Mouse (Mus musculus) brain, embryonic 18.5 days (tissue): ENCODE results near the gene Slc16a4.
"Not testable (repeated sequence)": the region's sequence is repeated elsewhere in the genome, so short reads cannot be mapped to it uniquely, and the experiment has no call there.

Experiments used
- DNase-seq: peaks from one replicate; pipeline ENCODE4 v3.0.0-alpha.2; 2012; ENCODE audit warnings: low read depth, low spot score

Gene Slc16a4

GRCm38 (mm10) chr3:107295672-107296360 is 4.8 kb downstream of the Slc16a4 start:
- no peak for DNase-seq

DNA sequence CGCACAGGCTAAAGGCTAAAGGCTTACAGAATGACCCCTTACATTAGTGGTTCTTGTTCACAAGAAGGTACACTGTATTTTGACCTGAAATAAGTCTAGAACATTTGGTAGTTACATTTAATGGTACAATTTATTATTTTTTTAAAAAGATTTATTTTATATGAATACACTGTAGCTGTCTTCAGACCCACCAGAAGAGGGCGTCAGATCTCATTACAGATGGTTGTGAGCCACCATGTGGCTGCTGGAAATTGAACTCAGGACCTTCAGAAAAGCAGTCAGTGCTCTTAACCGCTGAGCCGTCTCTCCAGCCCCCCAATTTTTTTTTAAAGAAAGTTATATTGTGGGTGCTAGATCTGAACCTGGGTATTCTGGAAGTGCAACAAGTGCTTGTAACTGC is 5.9 kb downstream of the Slc16a4 start:
- not testable (repeated sequence) for DNase-seq

DNA sequence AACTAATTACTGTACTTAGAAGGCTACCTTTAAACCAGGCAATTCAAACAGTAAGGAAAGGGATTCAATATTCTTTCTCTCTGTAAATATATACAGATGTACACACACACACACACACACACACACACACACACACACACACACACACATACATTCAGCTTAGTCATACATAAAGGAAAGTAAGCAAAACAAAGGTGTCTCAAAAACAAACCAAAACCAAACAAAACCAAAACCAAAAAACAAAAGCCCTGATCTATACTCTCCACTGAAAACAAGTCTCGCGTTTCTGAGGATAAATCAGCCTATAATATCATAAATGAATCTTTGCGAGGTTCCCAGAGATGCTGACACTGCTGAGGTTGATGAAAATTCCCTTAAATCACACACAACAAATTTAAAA is 26.3 kb downstream of the Slc16a4 start:
- DNase-seq: no peak

DNA sequence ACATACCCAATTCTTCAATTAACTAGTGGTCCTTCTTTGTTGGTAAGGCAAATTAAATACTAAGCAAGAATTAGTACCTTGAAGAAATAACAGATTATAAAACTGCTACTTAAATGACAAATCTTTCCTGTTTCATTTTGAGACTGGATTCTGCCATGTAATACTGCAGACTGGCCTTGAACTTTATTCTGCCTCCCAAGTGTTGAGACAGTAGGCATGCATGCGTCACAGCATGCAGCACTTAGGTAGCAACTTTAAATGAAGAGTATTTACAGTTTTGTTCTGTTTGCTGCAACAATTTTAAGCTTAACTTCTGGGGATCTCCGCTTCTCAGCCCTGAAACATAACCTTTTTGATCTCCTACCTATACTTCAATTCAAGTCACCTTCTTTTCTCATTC is 30.1 kb downstream of the Slc16a4 start:
- DNase-seq: no peak

DNA sequence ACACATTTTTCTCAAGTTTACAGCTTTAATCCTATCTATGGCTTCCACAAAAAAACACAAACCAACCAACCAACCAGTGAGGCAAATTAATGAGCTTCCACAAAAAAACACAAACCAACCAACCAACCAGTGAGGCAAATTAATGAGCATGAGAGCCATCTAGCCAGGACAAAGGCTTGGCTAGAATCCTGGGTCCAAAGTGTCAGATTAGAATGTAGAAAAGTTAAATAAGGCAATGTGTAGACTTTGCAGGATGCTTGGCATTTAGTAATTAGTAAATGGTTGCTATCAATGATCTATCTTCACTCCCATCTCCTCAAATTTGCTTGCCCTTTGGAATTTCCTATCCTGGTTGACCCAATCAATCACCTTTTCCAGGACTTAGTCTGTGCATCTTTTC is 30.7 kb downstream of the Slc16a4 start:
- DNase-seq: no peak

DNA sequence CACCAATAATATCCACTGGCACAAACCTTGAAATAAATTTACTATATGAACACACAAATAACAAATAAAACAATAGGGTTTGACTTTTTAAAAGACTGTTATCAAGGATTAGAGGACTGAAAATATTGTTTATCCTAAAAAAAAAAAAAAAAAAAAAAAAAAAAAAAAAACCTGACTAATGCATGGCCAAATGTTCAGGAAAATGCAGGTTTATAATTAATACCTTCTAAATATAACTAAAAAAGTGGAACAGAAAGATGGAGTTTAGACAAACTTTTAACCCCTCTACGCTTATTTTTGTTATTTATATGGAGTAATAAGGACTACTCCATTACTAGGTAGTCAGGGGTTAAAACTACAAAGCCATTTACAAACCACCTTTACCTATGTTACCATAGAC is 35.4 kb downstream of the Slc16a4 start:
- DNase-seq: no peak

DNA sequence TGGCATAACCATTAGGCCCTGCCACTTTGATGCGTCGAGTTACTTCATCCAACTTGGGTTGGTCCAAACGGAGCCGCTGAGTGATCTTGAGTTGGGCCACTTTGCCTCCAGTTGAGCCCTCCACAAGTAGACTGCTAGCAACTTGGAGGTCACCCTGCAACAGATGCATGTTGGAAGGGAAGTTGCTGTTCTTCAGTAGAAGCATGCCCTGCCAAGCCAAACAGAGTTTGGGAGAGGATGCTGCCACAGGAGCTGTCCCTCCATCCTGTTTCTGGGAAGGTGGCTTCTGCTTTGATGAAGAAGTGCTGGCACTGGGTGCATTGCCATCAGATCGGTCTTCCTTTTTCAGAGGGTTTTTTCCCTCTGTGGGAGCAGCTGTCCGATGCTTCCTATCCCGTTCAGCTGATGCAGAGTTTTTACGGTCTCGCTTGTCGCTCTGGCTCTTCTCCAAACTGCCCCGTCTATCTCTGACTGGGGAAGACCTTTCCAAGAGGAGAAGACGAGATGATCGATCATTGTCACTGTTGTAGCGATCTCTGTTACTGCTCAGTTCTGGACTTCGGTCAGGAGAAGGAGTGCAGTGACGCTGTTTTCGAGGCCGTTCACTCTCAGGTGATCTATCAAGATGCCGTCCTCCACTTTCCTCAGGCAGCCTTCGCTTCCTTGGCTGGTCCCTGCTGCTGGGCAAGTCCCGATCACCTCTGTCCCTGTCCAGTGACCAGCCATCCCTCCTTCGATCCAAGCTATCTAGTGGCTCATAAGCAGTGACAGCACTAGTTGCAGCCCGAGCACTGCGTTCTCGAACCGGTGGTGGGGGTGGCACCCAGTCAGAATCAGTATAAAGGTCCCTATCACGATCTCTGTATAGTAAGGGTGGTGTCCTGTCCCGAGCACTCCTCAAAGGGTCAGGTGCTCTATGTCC is 39.7 kb downstream of the Slc16a4 start:
- no peak for DNase-seq

DNA sequence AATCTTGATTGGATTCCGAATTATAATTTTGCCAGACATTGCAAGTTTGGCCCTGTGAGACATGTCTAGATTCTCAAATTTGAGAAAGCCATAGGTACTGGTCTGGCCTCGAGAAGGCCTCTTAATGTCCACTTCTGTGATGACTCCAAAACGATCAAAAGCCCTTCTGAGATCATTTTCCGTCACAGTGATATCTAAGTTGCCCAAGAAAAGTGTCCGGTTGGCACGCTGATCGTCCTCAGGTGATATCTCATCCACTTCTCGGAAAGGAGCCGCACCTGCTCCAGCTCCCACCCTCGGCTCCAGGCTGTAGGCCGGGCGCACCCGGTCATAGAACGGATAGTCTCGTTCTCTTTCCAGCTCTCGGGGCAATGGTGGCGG is 40.7 kb downstream of the Slc16a4 start:
- DNase-seq: no peak

DNA sequence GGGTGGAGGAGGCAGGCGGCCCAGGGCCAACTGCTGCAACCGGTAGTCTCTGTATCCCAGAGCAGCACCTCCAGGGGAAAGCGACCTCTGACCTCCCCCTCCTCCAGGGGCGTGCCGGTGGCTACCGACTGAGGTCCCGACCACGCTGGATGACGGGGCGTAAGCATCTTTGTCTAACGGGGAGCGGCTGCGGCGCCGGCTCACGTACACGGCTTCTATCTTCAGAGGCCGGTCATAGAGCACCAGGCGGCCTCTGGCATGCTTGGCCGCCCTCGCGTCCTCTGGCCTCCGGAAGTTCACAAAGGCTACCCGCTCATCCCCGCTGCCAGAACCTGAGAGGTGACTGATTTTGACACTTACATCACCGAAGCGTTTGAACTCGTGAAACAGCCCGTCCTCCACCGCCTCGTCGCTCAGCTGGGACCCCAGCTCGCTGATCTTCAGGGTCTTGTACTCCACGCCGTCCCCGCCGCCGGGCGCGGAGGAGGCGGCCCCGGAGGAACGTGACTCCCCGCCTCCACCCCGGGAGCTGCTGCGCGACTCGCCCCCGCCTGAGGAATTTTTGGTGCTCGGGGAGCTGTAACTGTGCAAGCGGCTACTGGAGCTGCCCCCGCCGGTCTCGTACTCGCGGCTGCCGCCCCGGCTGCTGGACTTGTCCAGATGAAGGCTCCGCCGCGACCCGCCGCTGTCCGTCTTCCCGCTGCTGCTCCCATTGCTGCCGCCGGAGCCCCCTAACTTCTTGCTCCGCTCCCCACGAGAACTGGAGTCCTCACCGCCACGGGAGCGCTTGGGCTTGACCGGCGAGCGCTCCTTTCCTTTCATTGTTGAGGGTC is 41.3 kb downstream of the Slc16a4 start:
- no peak for DNase-seq

DNA sequence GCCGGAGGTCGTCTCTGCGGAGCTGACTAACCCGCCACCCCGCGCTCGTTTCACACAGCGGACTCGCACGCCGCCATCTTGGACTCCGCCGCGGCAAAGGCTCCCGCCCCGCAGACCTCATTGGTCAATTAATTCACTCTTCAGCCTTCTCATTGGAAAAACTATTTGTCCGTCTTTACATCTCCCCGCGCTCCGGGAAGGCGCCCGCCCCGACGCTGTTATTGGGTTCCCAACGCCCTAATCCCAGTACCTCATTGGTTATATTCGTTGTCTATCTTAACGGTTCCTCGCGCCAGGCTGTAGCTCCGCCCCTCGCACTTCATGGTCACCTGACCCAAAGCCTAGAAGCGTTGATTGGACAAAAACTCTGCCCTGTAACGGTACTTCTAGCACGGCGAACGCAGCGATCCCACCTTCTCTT is 41.9 kb downstream of the Slc16a4 start:
- peak; percentile 100 for DNase-seq

DNA sequence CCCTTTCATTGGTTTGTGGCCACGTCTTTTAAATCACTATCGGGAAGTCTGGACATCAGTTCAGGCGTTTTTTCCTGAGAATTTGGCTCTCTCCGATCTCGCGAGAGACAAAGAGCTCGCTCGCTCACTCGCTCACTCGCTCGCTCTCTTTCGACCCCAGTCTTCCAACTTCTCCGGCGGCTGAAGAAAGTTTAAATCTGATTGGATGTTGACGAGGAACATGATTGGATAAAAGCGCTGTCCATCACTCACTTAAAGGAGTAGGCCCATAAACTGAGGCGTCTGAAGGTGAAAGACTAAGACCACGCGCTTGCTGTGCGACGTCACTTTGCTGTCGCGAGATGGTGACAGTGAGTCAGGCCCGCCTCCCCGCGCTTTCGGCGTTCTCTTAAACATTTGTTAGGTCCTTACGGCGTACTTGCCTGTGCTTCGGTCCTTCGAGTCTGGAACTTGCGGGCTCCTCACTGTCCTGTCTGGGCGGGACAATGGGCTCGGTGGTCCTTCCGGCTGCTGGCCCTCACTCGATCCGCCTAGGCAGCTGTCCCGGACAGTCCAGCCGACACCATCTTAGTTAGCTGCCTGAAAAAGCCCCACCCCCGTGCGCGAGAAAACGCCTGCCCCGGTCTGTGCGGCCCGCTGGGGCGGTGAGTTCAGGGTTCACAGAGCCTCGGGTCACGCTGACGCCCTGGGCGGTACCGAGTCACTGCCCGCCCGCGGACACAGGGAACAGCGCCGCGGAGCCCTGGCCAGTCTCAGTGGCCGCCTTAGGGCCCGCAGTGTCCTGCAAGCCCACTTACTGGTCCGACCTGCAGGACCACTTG is 42.6 kb downstream of the Slc16a4 start, which contains the start of gene Rbm15:
TSS of gene Rbm15 (minus strand) at position 293 of the 821 bp plus-strand sequence.
- DNase-seq: peak; percentile 99

DNA sequence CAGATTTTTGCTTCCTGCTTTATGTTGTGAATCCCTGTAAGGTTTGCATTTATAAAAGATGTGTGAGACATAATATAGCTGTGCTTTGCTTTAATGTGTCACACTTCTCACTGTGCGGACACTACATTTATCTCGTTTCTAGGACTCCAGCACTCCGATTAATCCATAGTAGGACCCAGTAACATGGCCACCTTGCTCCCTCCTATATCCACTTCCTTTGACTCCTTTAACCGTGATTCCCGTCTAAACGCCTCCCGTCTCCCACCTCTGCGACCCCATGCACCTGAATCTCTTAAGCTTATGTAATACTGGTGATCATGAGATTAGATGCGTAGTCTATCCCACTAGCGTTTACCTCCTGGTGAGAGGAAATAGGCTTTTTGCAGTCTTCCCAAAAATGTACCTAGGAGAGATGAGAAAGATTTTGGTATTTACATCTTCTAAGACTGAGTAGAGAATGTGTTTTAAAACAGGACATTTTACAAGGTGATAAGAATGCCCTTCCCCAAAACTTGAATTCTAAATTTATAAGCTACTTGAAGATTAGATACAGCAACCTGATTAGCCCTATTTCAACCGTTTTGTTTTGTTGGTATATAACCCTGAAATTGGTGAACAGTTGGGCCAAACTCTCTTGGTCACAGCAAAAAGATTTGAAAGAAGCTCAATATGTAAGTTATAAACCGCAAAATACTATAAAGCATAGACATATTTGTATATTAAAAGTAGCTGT is 43.3 kb downstream of the Slc16a4 start:
- no peak for DNase-seq

DNA sequence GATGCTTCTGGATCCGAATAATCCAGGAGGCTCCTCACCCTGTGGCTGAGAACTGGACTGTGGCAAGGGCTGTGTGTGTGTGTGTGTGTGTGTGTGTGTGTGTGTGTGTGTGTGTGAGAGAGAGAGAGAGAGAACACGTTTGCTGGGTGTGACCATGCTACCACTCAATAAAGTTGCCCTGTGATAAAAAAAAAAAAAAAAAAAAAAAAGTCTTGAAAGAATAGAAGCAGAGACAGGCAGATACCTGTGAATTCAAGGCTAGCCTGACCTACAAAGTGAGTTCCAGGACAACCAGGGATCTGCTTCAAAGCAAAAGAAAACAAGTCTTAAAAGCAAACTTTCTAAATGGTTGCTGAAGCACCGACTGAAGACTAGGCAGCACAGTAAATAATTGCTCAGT is 52.9 kb downstream of the Slc16a4 start:
- no peak for DNase-seq

DNA sequence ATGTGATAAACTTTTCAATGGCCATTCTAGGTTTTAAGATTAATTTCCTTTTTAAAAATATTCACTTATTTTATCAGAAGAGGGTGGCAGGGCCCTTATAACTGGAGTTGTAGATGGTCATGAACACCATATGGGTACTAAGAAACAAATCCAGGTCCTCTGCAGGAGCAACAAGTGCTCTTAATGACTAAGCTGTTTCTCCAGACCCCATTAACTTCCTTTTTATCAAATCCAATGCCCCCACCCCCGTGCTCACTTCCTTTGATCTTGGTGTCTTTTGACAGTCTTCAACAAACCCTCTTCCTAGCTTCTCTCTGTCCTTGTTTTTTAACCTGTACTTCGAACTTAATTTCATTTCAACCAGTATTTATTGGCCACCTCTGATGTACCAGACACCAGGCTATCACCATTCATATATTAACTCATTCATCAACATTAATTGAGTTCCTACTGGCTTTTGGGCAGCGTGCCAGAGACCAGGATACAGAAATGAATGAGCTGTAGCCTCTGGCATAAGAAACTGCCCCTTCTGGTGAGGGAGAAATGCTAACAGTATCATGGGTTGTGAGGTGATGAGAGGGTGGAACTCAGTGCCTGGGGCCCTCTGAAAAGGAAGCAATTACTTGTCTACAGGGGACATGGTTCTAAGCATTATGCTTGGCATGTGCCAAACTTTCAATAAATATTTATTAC is 54.1 kb downstream of the Slc16a4 start:
- no peak for DNase-seq

DNA sequence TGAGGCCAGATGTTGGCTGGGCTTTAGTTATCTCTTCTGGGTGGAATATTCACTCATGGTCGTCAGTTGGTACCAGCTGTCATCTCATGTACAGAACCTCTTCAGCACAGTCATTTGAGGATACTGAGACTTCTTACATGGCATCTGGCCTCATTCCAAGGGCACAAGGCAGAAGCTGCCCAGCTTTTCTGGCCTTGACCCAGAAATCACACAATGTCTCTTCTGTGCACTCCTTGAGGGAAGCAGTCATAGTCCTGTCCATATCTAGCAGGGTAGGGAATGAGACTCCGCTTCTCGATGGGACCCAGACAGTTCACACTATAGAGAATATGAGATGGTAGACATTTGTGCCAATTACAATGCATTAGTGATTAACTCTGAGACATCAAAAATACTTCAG is 58.0 kb downstream of the Slc16a4 start:
- no peak for DNase-seq

- no peak for DNase-seq
These were observed 60.7 kb downstream of the Slc16a4 start for GRCm38 (mm10) chr3:107351706-107352105.

DNA sequence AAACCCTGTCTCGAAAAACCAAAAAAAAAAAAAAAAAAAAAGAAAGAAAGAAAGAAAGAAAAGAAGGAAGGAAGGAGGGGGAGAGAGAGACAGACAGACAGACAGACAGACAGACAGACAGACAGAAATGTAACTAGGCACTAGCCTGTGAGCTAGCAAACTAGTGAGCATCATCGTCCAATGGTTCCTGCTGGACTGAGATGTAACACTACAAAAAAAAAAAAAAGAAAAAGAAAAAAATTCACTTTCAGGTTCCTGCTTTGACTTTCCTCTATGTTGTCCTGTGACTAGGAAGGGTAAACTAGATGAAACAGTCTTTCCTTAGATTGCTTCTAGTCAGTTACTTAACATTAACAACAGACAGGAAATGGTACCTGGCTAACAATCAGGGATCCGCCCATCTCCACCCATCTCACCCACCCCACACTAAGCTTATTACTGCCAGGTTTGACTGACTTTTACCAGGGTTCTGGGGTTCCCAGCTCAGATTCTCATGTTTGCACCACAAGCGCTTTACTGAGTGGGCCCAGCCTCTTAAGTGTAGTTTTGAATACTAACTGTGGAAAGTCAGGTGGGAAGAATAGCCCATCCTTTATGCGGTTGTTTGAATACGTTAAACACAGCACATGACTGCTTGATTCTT is 64.7 kb downstream of the Slc16a4 start:
- DNase-seq: no peak

GRCm38 (mm10) chr3:107356964-107357441 is 66.0 kb downstream of the Slc16a4 start:
- DNase-seq: peak; percentile 37

- no peak for DNase-seq
These were observed 66.7 kb downstream of the Slc16a4 start for GRCm38 (mm10) chr3:107357700-107358234.
